Mouse (Mus musculus): ENCODE measurements around the gene Sptssb.

DNA sequence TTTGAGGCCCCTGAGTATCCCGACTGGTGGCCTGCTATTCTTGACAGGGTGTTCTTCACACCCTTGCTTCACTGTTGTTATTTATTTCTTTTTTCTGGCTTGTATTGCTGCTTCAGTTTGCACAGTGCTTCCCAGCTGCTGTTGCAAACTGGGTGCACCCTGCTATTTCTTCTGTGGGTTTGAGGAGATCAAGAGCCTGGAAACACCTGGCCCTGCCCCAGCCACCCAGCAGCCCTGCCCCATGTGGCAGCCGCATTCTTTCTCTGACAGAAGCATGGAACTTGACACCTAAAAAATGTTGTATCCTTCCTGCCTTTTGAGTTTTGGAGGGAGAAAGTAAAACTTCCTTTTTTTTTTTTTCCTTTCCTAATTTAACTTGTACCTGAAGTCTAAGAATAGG, 42.6 kb upstream of the Sptssb start:
- no peak for TF ChIP-seq CTCF (IDR thresholded peaks at IDR 0.05; ENCODE audit: extremely low read depth, insufficient read depth, insufficient read length, insufficient replicate concordance)
- no peak for TF ChIP-seq POLR2A (IDR thresholded peaks at IDR 0.05; ENCODE audit: low read depth, low read length)
